13 mouse cellular contexts compared by ENCODE assay signal in the genomic region with DNA sequence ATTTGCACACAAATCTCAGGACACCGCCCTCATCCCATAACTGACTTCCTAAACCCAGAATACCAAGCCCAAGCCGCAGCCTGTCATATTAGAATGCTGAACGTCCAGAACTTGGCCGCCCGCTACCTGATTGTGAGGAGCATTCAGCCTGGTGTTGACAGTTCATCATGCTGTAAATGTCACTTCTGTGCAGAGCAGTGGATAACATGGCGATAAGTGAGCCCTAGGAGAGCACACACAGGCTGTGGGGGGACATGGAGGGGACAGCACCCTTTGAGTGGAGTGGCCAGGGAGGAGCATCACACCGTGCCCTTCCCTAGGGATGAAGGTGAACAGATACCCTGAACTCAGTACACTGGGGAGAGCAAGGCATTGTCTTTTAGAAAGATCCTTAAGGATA. TPM values are rescaled to one million over a fixed set of nuclear protein-coding genes. Genes with fewer than 3 reads are reported as not detected.
DNase-seq lines count a peak whose midpoint lies in the region; ATAC-seq and TF ChIP-seq lines count a peak whose summit lies in the region.
"Had no signal": no experiment of that assay in that cellular context is flagged by ENCODE, and none has a peak within 500 bp of the region (broad histone marks: within the 10 kb centered on the region; RNA-seq: fewer than 3 reads in every experiment).

No protein-coding gene starts in this region.

- peaks cover 13% of the 10 kb centered on the region; the same call in 1 of the 2 replicates for H3K36me3 ChIP-seq in forebrain, embryonic 14.5 days (ENCODE audit: control insufficient read depth, insufficient read depth, low read length)
- peaks cover 8% of the 10 kb centered on the region; the same call in 1 of the 2 replicates for H3K36me3 ChIP-seq in forebrain, embryonic 10.5 days (replicated peaks)
- no peaks in the 10 kb centered on the region for H3K36me3 ChIP-seq in liver, embryonic 14.5 days (replicated peaks; ENCODE audit: control insufficient read depth, insufficient read depth, low read depth)
- no peaks in the 10 kb centered on the region for H3K36me3 ChIP-seq in liver, postnatal 0 days (replicated peaks; ENCODE audit: insufficient read depth, low read length)
- H3K36me3 ChIP-seq: kidney, embryonic 15.5 days had no signal

- H3K4me2 ChIP-seq in forebrain, embryonic 14.5 days (ENCODE audit: low read length) = no peak overlapping the region
- H3K4me2 ChIP-seq in liver, embryonic 14.5 days (ENCODE audit: low read depth) = no peak overlapping the region
- H3K4me2 ChIP-seq in liver, postnatal 0 days (ENCODE audit: low read depth, low read length) = no peak overlapping the region
- H3K4me2 ChIP-seq: kidney, embryonic 15.5 days; midbrain, embryonic 12.5 days had no signal

- H3K9ac ChIP-seq in forebrain, embryonic 14.5 days (ENCODE audit: low read length) = peak overlapping the region; percentile 21; the same call in 1 of the 2 replicates
- H3K9ac ChIP-seq in liver, embryonic 14.5 days (replicated peaks) = no peak overlapping the region
- no peak overlapping the region for H3K9ac ChIP-seq in liver, postnatal 0 days (replicated peaks)
- H3K9ac ChIP-seq: kidney, embryonic 15.5 days; midbrain, embryonic 12.5 days had no signal

- no peak for ATAC-seq in forebrain, embryonic 14.5 days
- no peak for ATAC-seq in liver, embryonic 14.5 days (ENCODE audit: insufficient read depth)
- no peak for ATAC-seq in liver, postnatal 0 days
- ATAC-seq: hindbrain, embryonic 16.5 days had no signal

- WGBS in forebrain, embryonic 14.5 days = 84% methylated on average over 7 of the region's 7 CpGs
- 90% methylated on average over 7 of the region's 7 CpGs for WGBS in forebrain, embryonic 10.5 days
- WGBS in liver, embryonic 14.5 days (ENCODE audit: insufficient replicate concordance) = 85% methylated on average over 7 of the region's 7 CpGs
- 86% methylated on average over 7 of the region's 7 CpGs for WGBS in liver, postnatal 0 days (ENCODE audit: insufficient replicate concordance)

- H3K4me3 ChIP-seq in forebrain, embryonic 14.5 days (ENCODE audit: low read depth, low read length) = no peak overlapping the region
- no peak overlapping the region for H3K4me3 ChIP-seq in forebrain, embryonic 10.5 days
- no peak overlapping the region for H3K4me3 ChIP-seq in liver, embryonic 14.5 days (ENCODE audit: insufficient read depth in 1 of 2, low read depth in 2 of 2, low read length in 2 of 2)
- no peak overlapping the region for H3K4me3 ChIP-seq in liver, postnatal 0 days (ENCODE audit: low read depth, low read length)
- H3K4me3 ChIP-seq: kidney, embryonic 15.5 days; midbrain, embryonic 12.5 days had no signal

- H3K27ac ChIP-seq in forebrain, embryonic 14.5 days (ENCODE audit: low read depth, low read length) = no peak overlapping the region; the same call in 1 of the 2 replicates
- no peak overlapping the region for H3K27ac ChIP-seq in forebrain, embryonic 10.5 days
- peak overlapping the region; percentile 99; the same call in 1 of the 2 replicates for H3K27ac ChIP-seq in liver, embryonic 14.5 days
- H3K27ac ChIP-seq in liver, postnatal 0 days (ENCODE audit: low read depth) = no peak overlapping the region
- H3K27ac ChIP-seq: kidney, embryonic 15.5 days; midbrain, embryonic 12.5 days had no signal

- no peak for TF ChIP-seq EP300 in liver, embryonic 14.5 days (IDR thresholded peaks at IDR 0.05; ENCODE audit: low read depth)
- TF ChIP-seq EP300 in liver, postnatal 0 days (IDR thresholded peaks at IDR 0.05; ENCODE audit: low read depth) = no peak

- no peak for TF ChIP-seq CTCF in liver, embryonic 14.5 days (IDR thresholded peaks at IDR 0.05; ENCODE audit: low read depth)
- TF ChIP-seq CTCF in liver, postnatal 0 days (IDR thresholded peaks at IDR 0.05; ENCODE audit: low read depth) = no peak

- DNase-seq in forebrain, embryonic 14.5 days (ENCODE audit: low spot score) = no peak
- DNase-seq in forebrain, embryonic 10.5 days (ENCODE audit: extremely low spot score, low spot score) = no peak
- DNase-seq in liver, embryonic 14.5 days (ENCODE audit: low read depth in 3 of 3, low spot score in 3 of 3) = no peak
- DNase-seq in liver, postnatal 0 days = no peak
- DNase-seq in heart, adult 9 months (ENCODE audit: low spot score in 2 of 2) = peak; percentile 61 to 69
- peak; percentile 68 for DNase-seq in heart, postnatal 4 days
- DNase-seq in kidney, postnatal 10 days = no peak
- no peak for DNase-seq in T-cell, adult 2 months (ENCODE audit: low spot score)
- DNase-seq: B cell, adult 2 months; thymus, postnatal 14 days had no signal

- peaks cover 18% of the 10 kb centered on the region for H3K4me1 ChIP-seq in forebrain, embryonic 14.5 days (ENCODE audit: control insufficient read depth, insufficient read depth, low read length)
- H3K4me1 ChIP-seq in forebrain, embryonic 10.5 days = peaks cover 66% of the 10 kb centered on the region
- peaks cover 59 to 78% of the 10 kb centered on the region in 2 experiments for H3K4me1 ChIP-seq in liver, embryonic 14.5 days (replicated peaks; ENCODE audit: control insufficient read depth in 2 of 2, insufficient read depth in 2 of 2, low read length in 1 of 2)
- H3K4me1 ChIP-seq in liver, postnatal 0 days (ENCODE audit: insufficient read depth) = peaks cover 46% of the 10 kb centered on the region

- no peaks in the 10 kb centered on the region for H3K27me3 ChIP-seq in forebrain, embryonic 14.5 days (replicated peaks; ENCODE audit: control insufficient read depth, insufficient read depth, low read length)
- H3K27me3 ChIP-seq in forebrain, embryonic 10.5 days (ENCODE audit: poor library complexity, severe bottlenecking) = no peaks in the 10 kb centered on the region
- H3K27me3 ChIP-seq in liver, embryonic 14.5 days (ENCODE audit: control insufficient read depth, insufficient read depth, low read length) = no peaks in the 10 kb centered on the region
- no peaks in the 10 kb centered on the region for H3K27me3 ChIP-seq in liver, postnatal 0 days (ENCODE audit: insufficient read depth, low read length)
- H3K27me3 ChIP-seq: kidney, embryonic 15.5 days; midbrain, embryonic 12.5 days had no signal

- H3K9me3 ChIP-seq in forebrain, embryonic 14.5 days (replicated peaks; ENCODE audit: control insufficient read depth, low read length) = no peaks in the 10 kb centered on the region
- H3K9me3 ChIP-seq in forebrain, embryonic 10.5 days = no peaks in the 10 kb centered on the region
- no peaks in the 10 kb centered on the region for H3K9me3 ChIP-seq in liver, embryonic 14.5 days (ENCODE audit: control insufficient read depth, low read length)
- no peaks in the 10 kb centered on the region for H3K9me3 ChIP-seq in liver, postnatal 0 days (ENCODE audit: low read length)
- H3K9me3 ChIP-seq: kidney, embryonic 15.5 days; midbrain, embryonic 12.5 days had no signal

RNA-seq across cellular contexts. Expression of gene Gramd4, which starts 51.8 kb away (rescaled TPM):
- 20.7 and 28.0 TPM in 2 replicates for polyA plus RNA-seq in forebrain, embryonic 14.5 days (2014; fragmentation: Nextera tagmentation; extraction: Ambion mirVana)
- polyA plus RNA-seq in forebrain, embryonic 10.5 days (2016; fragmentation: Nextera tagmentation; extraction: Ambion mirVana) = 13.9 and 16.2 TPM in 2 replicates
- 6.1 and 7.5 TPM in 2 replicates for polyA plus RNA-seq in liver, embryonic 14.5 days (2012; rRNA removed)
- polyA plus RNA-seq in liver, embryonic 14.5 days (2014; fragmentation: Nextera tagmentation; extraction: Ambion mirVana) = 2.5 and 4.0 TPM in 2 replicates
- 3.2 and 3.7 TPM in 2 replicates for polyA plus RNA-seq in liver, postnatal 0 days (2015; fragmentation: Nextera tagmentation; extraction: Ambion mirVana)
- total RNA-seq in heart, postnatal 4 days (2021) = 10 to 100 TPM; 30.1 to 33.6 TPM

Comparison
In these comparisons a context has a peak if more than half of its experiments do, and no peak if none do; other contexts are left out.
1. DNase-seq: peak in heart, adult 9 months (2 of 2) and heart, postnatal 4 days (single experiment); none in forebrain, embryonic 14.5 days (single experiment), forebrain, embryonic 10.5 days (single experiment), liver, embryonic 14.5 days (0 of 3), liver, postnatal 0 days (single experiment), kidney, postnatal 10 days (single experiment) and T-cell, adult 2 months (single experiment).